Mouse (Mus musculus) lung, postnatal 25 days (tissue): Measurements from ENCODE around the gene Rbm31y.
"Not testable (repeated sequence)": the region's sequence is repeated elsewhere in the genome, so short reads cannot be mapped to it uniquely, and the experiment has no call there.

Source experiments
- DNase-seq: peaks from one replicate; pipeline ENCODE4 v3.0.0; 2022; ENCODE audit warnings: low spot score

Gene Rbm31y

GRCm38 (mm10) chrY:17400461-17400860 is at the start of gene Rbm31y:
Gene Rbm31y, plus strand, starts transcription at chrY:17400761.
- not testable (repeated sequence) for DNase-seq
